Mouse (Mus musculus): ENCODE measurements around the gene Unc5cl.

Unc5cl gene

GRCm38 (mm10) chr17:48588674-48589073 lies 134.0 kb downstream of the Unc5cl start:
- in situ Hi-C loops (cut with MboI; ENCODE audit: low sequenced_read_pairs): no loop called here

Measured in CH12F3 (cell line).